Mouse (Mus musculus): ENCODE results near the gene Teddm3. TPM values are rescaled to one million over a fixed set of nuclear protein-coding genes. Genes with fewer than 3 reads are reported as not detected.
"Not testable (repeated sequence)": the region's sequence is repeated elsewhere in the genome, so short reads cannot be mapped to it uniquely, and the experiment has no call there.

Gene Teddm3
- total RNA-seq (2021): not detected in 2 replicates
- long read RNA-seq, experiment 1, partial matches to known transcripts: 0 of 1 reads
- long read RNA-seq, experiment 1, other reads (novel, unspliced or antisense): 0 of 1 reads
- long read RNA-seq, experiment 2: 0 reads

DNA sequence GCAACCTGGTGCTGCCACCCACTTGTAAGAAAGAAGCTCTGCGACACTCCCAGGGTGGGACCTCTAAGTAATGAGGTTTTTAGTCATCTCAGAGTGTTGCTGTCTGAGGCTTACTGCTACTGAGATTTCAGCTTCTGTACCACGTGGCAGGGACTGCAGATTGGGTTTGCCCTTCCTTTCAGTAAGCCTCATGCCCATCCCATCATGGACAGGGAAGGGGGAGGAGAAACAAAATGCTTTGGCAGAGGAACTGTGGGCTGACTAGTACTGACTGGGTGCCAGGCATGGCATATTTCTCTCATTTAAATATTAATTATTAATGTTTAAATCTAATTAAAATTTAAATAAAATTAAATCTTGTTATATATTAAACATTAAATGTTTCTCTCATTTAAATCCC, at the start of gene Teddm3:
Gene Teddm3 (minus strand): TSS at position 101 of the 400 bp plus-strand sequence.
- DNase-seq: not testable (repeated sequence)

DNA sequence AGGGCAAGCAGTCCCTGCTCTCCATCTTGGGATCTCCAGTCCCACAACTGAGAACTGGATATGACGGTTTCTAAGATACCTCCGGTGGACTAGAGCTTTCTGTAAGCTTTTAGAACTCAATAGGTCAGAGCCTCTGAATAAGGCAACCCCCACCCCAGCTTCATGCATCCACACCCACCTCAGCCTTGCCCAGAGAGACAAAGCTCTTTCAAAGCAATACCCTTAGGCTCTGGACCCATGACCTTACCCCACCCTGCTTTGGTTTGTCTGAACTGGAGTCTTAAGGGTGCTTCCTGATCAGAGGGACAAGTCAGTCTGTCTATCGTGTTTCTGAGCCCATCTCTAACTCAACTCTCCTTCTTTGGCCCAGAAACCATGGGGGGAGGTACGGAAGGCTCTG, 48.9 kb upstream of the Teddm3 start:
- no peak for DNase-seq

DNA sequence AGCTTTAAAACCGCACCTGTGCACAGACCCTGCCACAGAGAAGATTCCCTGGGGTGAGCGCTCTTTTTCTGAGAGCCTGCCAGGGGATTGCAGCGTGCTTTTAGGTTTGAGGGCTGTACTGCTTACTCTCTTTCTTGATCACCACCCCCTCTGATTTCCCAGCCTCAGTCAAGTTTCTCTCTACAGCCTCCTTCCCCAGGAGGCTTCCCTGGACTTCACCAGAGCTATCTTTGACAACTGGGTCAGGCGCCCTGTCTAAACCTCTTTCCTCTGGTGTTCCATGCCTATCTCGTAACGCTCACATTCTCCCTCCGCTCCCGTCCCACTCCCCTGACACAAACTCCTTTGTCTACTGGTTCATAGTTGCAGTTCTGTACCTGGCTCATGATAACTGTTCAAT, 45.6 kb upstream of the Teddm3 start:
- no peak for DNase-seq

DNA sequence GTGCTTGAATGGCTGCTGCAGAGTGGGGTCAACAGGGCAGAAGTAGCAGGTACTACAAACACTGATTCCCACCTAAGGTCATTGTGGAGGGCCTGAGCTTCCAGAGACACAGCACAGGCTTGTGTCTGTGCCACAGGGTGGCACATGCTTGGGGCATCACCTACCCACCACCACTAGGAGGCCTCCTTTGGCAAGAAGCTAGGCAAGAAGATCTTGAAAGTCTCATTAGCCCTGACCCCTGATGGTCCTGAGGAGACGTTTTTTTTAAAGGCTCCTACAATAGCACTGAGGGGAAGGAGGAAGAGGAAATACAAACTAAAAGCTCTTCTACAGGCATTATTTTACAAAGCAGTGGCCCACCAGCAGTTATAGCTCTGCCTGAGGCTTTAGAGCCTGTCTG, 44.7 kb upstream of the Teddm3 start:
- peak; percentile 58 for DNase-seq

DNA sequence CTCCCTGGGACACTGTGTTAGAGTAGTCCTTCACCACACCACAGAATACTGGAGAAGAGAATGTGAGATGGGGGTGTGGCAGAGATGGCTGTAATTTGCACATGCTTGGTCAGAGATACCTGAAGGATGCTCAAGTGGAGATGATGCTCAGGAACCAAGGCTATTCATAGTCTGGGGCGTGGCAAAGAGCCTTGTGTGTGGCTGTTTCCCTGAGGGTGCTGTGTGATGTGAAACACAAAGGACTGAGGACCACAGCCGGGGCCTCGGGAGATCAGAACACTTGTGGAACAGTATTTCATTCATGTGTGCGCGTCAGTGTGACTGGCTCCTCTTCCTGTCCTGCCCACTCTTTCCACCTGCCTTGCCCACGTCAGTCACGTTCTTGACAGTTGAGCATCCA, 44.2 kb upstream of the Teddm3 start:
- DNase-seq: no peak

DNA sequence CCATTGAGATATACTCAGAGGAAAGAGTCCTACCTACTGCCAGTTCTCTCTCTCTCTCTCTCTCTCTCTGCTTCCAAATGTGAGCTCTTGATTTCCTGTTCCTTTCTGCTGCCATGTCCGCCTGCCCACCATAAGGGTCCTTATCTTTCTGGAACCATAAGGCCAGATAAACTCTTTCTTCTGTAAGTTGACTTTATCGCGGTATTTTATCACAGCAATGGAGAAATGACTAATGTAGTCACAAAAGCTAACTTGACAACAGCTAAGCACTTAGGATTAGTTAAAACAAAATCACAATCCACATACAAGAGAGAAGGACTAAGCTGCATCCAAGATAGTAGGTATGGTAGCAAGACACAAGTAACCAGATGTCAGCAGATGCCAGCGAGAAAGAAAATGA, 43.7 kb upstream of the Teddm3 start:
- DNase-seq: no peak

DNA sequence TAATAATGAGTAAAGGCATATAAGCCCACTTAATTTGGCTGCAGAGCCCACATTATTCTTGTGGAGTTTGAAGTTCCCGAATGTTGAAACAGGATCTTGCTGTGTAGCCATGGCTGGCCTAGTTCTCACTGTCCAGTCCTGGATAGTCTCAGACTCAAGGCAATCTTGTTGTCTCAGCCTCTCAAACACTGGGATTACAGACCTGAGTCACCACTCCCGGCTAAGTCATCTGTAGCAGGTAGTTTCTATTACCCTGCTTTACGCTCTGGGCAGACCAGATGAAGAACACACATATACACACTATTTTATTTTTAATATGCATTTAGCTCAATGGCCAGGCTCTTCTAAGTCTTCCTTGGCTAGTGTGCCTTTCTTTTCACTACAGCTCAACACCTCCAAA, 42.8 kb upstream of the Teddm3 start:
- no peak for DNase-seq

DNA sequence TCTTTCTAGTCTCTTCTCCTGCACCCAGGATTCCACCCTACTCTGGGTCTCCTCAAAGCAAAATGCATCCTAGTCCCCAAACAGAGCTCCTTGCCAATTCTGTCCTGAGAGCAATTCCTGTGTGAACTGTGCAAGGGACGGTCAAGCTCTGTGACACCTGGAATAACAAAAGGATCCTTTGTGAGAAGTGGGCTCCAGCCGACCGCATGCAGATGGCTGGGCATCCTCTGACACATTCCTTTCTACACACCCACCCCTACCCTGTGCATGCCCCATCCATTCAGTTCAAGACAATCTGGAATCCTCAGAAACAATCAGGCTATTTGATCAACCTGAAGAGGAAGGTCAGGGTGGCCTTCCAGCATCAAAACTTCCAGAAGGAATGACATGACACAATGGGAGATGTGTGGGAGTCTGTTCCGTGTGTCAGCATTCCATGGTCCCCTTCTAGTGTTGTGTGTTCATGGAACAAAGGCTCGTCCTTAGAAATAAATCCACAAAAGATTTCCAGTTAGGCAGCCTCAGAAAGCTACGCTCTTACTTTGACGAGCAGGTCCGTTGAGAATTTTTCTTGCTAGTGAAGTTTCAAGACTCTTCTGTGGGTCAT, 41.6 kb upstream of the Teddm3 start:
- DNase-seq: no peak

DNA sequence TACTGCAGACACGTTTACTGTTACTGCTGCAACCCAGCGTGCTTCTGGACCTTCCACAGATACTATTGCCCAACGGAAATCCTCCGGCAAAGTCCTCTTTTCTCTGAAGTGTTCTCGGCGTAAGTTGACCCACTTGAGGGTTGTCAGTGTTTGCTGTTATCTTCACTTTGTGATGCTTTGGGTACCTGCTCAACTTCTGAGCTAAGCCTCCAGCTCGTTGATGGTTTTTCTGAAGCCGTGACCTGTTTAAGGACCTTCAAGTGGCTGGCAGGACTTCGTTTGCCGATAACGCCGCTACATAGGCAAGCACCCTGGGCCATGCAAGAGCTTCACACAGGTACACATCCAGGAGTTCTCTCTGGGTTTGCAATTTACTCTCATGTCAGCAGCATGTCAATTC, 40.4 kb upstream of the Teddm3 start:
- no peak for DNase-seq

DNA sequence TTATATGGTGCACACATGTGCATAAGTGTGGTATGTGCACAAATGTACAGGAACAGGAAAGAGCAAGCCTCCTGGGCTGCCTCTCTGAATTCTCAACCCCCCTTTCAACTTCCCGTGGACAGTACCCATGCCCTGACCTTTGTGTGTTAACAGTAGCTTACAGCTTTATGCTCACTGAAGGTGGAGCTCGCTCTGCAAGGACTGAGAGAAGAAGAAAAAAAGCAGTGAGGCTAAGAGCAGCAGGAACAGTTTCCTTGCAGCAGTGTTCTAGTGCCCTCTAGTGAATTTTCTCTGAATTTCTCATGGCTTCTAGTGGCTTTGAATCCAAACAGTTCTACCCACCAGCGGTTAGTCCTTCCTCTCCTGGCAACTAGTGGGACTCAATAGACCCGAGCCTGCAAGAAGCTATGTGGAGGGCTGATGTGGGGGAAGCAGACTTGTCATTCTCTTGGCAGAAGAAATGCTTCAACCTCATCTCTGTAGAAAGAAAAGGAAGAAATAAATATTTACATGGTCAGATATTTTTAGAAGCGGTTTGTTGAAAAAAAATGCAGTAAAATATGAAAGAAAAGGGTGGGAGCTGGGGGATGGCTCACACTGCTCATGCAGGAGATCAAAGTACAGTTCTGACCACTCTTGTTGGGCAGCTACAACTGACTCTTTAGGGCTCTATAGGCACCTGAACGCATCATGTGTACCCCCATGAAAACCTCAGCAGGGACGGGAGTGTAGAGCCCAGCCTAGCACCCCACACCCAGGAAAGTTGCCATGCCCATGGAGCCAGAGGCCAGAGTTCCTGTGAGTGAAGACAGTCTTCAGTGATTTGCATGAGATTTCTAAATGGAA, 38.9 kb upstream of the Teddm3 start:
- peak; percentile 39 for DNase-seq

DNA sequence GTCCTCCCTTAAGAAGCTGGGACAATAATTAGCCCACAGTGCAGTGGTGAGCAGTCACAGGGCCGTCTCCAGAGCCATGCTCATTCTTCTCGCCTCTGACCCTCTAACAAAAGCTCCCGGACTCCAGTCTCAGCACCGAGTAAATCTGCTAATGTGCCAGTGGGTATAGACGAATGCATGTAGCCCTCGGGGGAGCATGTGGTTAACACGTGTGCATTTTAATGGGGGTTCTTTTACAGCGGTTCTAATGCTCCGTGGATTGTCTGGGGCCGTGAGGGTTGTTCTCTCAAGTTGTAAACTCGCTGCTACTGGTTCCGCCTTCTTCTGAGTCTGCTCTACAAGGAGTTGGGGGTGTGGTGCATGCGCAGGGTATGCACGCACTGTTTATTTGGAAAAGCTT, 37.8 kb upstream of the Teddm3 start:
- no peak for DNase-seq

DNA sequence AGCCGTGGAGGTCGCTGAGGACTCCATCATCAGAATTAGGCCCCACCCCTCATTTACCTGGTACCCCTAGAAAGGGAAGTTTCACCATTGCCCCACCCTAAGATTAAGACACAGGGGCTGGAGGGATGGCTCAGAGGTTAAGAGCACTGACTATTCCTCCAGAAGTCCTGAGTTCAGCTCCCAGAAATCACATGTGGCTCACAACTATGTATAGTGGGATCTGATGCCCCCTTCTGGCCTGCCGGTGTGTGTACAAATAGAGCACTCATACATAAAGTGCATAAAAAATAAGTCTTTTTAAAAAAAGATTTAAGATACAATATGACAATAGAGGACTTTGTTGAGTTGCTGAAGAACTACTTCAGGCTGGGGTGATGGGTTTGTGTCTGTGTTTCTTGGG, 34.5 kb upstream of the Teddm3 start:
- DNase-seq: no peak

DNA sequence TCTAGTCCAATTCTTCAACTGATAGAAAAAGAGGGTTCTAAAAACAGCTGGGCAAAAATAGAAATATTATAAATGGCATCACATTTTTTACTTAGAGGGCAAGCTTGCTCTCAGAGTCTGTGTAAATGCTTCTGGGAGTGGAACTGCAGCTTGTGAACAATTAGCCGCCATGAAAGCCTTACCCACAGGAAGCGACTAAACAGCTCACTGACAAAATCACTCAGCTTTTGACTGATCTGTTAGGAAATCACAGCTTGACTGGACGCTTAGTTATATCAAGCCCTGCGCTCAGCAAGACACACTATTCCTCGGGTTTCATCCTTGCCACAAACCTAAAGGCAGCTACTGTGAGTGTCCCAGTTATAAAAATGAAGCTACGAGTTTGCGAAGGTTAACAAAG, 33.8 kb upstream of the Teddm3 start:
- no peak for DNase-seq

DNA sequence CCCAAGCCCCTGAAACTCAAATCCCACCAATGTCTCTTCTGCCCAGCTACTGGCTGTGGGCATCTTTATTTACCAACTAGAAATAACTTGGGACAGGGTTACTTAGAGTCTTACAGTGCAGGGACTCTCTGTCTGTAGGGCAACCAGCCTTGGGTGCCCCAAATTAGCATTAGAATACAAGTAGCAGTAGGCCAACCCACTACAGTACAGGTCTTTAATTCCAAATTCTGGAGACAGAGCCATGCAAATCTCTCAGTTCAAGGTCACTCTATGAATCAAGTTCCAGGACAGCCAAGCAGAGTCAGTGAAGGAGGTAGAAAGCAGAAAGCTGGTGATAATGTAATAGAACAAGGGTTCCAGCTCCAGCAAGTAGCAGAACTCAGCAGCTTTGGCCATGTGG, 30.9 kb upstream of the Teddm3 start:
- no peak for DNase-seq

DNA sequence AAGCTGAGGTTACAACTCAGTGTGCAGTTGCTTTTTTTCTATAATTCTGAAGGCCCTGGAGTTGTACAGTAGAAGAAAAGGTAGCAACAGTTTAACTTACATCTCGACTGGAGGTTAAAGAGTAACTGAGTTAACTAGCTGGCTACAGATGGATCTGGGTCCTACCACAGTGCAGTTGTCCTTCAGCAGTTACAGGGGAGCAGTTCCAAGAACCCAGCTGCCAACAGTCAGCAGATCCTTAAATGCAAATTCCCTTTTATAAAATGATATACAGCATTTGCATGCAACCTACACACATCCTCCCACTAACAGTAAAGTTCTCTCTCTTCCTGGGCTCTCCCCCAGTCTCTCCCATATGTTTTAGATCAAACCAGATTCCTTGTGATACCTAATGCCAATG, 28.3 kb upstream of the Teddm3 start:
- no peak for DNase-seq

DNA sequence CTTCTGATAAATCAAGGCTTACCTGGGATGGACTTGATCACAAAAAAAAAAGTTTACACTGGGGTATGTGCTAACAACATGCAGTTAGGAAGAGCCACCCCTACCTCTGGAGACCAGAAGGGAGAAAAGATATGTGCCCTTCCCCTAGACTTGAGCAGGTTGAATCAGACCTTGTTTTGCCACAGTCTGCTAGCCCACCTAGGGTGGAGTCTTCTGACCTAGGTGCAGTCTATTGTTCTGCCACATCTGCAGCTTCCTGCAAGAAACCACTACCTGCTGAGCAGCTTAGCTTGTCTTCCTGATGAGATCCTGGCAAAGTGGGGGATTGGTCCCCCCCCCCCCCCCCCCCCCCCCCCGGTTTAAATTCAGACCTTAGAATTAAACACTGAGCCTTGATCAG, 21.4 kb upstream of the Teddm3 start:
- no peak for DNase-seq

DNA sequence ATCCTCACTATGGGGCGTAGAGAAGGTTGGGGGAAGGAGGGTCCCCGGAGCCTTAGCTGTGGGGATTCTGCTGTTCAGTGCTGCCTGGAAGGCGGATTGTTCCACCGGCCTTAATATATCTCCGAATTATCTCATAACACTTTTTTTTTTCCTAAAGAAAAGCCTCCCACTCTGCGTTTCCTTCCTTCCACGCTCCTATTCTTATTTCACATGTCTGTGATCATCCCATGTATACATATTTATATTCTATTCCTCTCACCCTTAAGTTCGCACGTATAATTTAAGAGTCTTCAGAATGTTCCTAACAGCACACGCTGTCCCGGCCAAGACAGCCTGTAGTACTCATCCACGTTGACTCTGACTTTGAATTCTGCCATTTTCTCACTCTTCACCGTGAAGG, 14.9 kb upstream of the Teddm3 start:
- no peak for DNase-seq

DNA sequence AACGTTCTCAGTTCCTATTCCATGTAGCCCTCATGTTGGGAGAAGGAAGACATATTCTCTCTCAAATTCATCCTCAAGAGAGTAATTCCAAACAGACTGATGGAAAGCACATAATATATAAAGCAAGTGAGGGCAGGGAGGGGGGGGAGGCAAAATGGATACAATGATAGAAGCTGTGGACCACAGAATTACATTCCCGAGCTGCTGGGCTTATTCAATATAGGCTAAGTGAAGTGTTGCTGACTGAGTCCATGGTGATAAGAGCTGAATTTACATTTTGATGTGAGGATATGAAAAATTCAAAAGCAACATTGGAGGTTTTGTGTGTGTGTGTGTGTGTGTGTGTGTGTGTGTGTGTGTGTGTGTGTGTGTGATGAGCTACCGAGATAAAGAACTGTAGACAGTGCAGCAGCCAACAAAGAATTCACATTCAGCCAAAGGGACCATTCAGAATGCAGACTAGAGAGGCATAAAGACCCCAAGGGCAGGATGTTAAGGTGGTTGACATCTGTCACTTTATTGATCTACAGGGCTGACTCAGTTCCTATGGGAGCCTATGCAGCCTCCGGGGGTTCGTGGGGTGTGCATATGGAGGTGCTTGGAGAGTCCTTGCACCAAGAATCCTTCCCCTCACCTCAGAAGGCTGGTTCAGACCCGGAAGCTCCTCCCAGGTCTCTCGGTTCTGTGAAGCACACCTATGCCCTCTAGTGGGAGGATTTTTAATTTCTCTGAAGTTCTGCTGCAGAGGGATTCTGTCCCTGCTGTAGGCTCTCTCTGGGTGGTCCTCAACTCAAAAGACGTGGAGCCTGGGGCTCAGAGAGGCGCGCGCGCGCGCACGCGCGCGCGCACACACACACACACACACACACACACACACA, 11.8 kb upstream of the Teddm3 start:
- not testable (repeated sequence) for DNase-seq

DNA sequence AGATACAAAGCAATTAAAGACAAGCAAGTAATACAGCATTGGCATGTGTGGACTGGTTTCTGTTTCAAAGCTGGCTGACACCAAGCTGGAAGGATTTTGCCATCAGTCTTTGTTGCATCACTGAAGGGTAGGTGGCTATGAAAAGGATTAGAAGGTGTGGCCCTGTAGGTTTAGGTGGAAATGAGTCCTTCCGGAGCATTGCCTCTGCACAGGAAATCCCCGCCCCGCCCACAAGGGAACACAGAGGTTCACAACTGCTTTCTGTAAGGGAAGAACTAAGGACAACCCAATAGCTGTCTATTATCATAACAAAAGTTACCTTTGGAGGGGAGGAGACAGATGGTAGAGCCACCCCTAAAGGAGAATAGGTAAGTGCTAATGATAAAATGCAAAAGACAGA, 9.6 kb upstream of the Teddm3 start:
- not testable (repeated sequence) for DNase-seq

DNA sequence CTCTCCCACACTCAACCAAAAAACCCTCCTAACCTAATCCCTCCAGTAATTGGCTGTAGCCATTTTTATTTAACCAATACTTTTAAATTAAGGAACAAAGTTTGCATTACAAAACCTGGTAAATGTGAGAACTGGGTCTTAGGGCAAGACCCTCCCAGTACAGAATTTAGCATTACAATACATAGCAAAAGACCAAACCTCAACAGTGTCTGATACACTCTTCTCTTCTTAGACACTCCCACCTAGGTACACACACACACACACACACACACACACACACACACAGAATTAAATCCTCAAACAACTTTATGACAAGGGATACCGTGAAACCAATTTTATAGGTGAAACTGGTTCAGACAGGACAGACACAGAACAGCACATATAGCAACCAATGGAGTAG, 5.4 kb upstream of the Teddm3 start:
- not testable (repeated sequence) for DNase-seq

DNA sequence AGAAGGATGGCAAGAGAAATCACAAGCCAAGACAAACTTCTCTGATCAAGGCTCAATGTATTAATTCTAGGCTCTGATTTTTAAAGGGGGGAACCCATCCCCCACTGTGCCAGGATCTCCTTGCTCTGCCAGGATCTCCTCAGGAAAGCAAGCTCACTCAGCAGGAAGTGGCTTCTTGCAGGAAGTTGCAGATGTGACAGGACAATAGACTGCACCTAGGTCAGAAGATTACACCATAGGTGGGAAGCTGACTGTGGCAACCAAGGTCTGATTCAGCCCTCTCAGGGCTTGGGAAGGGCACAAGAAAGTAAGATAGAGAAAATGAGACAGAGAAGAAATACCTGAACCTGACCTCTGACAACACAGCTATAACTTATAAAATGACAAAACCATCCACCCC, 2.5 kb upstream of the Teddm3 start:
- not testable (repeated sequence) for DNase-seq

DNA sequence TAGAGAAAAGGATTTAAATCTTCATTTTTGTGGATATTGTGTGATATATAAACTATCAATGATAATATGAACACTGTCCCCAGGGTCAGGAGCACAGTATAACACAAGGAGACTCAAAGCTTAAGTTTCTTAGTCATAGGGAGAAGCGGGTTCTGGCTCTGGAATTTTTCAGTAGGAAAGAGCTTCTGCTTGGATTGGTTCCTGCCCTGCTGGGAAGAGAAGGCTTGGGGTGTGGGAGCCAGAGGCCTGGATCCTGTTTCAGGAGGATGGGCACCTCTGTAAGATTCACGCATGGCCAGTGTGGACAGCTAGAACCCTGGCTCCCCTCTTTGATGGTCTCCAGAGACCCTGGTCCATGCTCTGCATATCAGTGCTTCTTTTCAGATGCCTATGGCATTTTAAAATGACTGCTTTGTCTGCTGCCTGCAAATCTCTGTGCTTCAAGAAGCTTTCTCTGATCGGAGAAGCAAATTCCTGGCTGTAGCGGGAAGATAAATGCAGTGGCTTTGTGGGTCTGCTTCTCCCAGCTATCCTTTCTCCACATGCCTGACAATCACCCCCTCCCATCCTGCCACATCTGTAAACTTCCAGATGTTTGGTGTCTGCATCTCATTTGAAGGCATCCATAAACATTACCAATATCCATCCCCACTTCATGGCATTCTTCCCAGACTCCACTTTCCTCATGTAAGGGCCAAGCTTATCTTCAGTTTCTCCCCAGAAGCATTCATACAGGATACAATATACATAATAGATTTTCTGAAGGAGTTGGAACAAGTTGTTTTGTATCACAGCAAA, 2.0 kb downstream of the Teddm3 start:
- no peak for DNase-seq
